11 mouse cellular contexts compared by ENCODE assay signal in genomic region chr11:119558870-119559610, GRCm38 (mm10). TPM values are rescaled to one million over a fixed set of nuclear protein-coding genes. Genes with fewer than 3 reads are reported as not detected.
DNase-seq lines count a peak whose midpoint lies in the region; ATAC-seq and TF ChIP-seq lines count a peak whose summit lies in the region.
"Had no signal": no experiment of that assay in that cellular context is flagged by ENCODE, and none has a peak within 500 bp of the region (broad histone marks: within the 10 kb centered on the region; RNA-seq: fewer than 3 reads in every experiment).

No protein-coding gene starts in this region.

- no peak for TF ChIP-seq POLR2A in kidney, adult 2 months (IDR thresholded peaks at IDR 0.05; ENCODE audit: low read depth, low read length)

- H3K4me2 ChIP-seq in kidney, embryonic 15.5 days, result peak overlapping the region; percentile 21; the same call in 1 of the 2 replicates
- H3K4me2 ChIP-seq in embryonic facial prominence, embryonic 13.5 days, result peak overlapping the region; percentile 36
- H3K4me2 ChIP-seq in neural tube, embryonic 14.5 days (ENCODE audit: low read depth, low read length), result peak overlapping the region; percentile 12; the same call in 1 of the 2 replicates

- H3K9me3 ChIP-seq in kidney, embryonic 15.5 days (replicated peaks), result no peaks in the 10 kb centered on the region
- H3K9me3 ChIP-seq in embryonic facial prominence, embryonic 13.5 days, result no peaks in the 10 kb centered on the region
- no peaks in the 10 kb centered on the region for H3K9me3 ChIP-seq in neural tube, embryonic 14.5 days (ENCODE audit: control insufficient read depth, low read length)
- H3K9me3 ChIP-seq: G1E had no signal

- H3K4me1 ChIP-seq in kidney, embryonic 15.5 days, result peaks cover 26% of the 10 kb centered on the region
- no peaks in the 10 kb centered on the region for H3K4me1 ChIP-seq in kidney, adult 2 months (ENCODE audit: control insufficient read depth, insufficient read depth, low read length)
- peaks cover 19% of the 10 kb centered on the region for H3K4me1 ChIP-seq in embryonic facial prominence, embryonic 13.5 days
- peaks cover 30% of the 10 kb centered on the region for H3K4me1 ChIP-seq in neural tube, embryonic 14.5 days (ENCODE audit: control insufficient read depth, insufficient read depth, low read length)

- no peaks in the 10 kb centered on the region for H3K36me3 ChIP-seq in kidney, embryonic 15.5 days
- H3K36me3 ChIP-seq in kidney, adult 2 months (ENCODE audit: control insufficient read depth, insufficient read depth, low read length), result no peaks in the 10 kb centered on the region
- no peaks in the 10 kb centered on the region for H3K36me3 ChIP-seq in embryonic facial prominence, embryonic 13.5 days
- H3K36me3 ChIP-seq in neural tube, embryonic 14.5 days (ENCODE audit: control insufficient read depth, insufficient read depth, low read length), result no peaks in the 10 kb centered on the region
- H3K36me3 ChIP-seq: G1E had no signal

- TF ChIP-seq CTCF in kidney, adult 2 months (conservative IDR thresholded peaks at IDR 0.05; ENCODE audit: insufficient read depth, insufficient read length, low read depth, low read length), result no peak

- H3K27ac ChIP-seq in kidney, embryonic 15.5 days, result no peak overlapping the region
- no peak overlapping the region for H3K27ac ChIP-seq in kidney, adult 2 months (ENCODE audit: insufficient read depth, low read depth, low read length)
- no peak overlapping the region for H3K27ac ChIP-seq in embryonic facial prominence, embryonic 13.5 days
- H3K27ac ChIP-seq in neural tube, embryonic 14.5 days (ENCODE audit: low read depth, low read length), result peak overlapping the region; percentile 89
- H3K27ac ChIP-seq: gastrocnemius, adult 2 months; left cerebral cortex, adult 2 months had no signal

- no peak overlapping the region for H3K9ac ChIP-seq in kidney, embryonic 15.5 days
- 0 out of 2 replicates have a peak overlapping the region, but pooled peaks have one; percentile 21 for H3K9ac ChIP-seq in embryonic facial prominence, embryonic 13.5 days
- peak overlapping the region; percentile 3; the same call in 1 of the 2 replicates for H3K9ac ChIP-seq in neural tube, embryonic 14.5 days (replicated peaks; ENCODE audit: low read depth, low read length)

- ATAC-seq in kidney, embryonic 15.5 days (replicated peaks; ENCODE audit: low FRiP score), result no peak
- ATAC-seq in embryonic facial prominence, embryonic 13.5 days (ENCODE audit: insufficient number of reproducible peaks, insufficient read depth, low FRiP score, low TSS enrichment, low read depth), result no peak; the same call in 1 of the 2 replicates
- ATAC-seq in neural tube, embryonic 14.5 days (ENCODE audit: low read depth), result peak; percentile 77

- no peak for DNase-seq in kidney, adult 2 months
- DNase-seq in hindlimb bud, embryonic 11.5 days (ENCODE audit: extremely low spot score, low read depth, low spot score), result peak; percentile 20
- DNase-seq in cerebellum, adult 11-12 months, result no peak
- DNase-seq in cerebellum, postnatal 14 days, result no peak
- no peak for DNase-seq in ovary, adult 18-20 months (ENCODE audit: low spot score)
- DNase-seq: gastrocnemius, adult 2 months had no signal

- WGBS in kidney, embryonic 15.5 days, result 19% methylated on average over 9 of the region's 9 CpGs
- WGBS in kidney, adult 2 months, result 33% methylated on average over 9 of the region's 9 CpGs
- WGBS in embryonic facial prominence, embryonic 13.5 days, result 10% methylated on average over 9 of the region's 9 CpGs
- WGBS in neural tube, embryonic 14.5 days, result 4% methylated on average over 9 of the region's 9 CpGs

- peaks cover 26% of the 10 kb centered on the region for H3K27me3 ChIP-seq in kidney, embryonic 15.5 days
- H3K27me3 ChIP-seq in kidney, adult 2 months (replicated peaks; ENCODE audit: control insufficient read depth, insufficient read depth, low read length), result no peaks in the 10 kb centered on the region; the same call in 1 of the 2 replicates
- peaks cover 40% of the 10 kb centered on the region for H3K27me3 ChIP-seq in embryonic facial prominence, embryonic 13.5 days
- H3K27me3 ChIP-seq in neural tube, embryonic 14.5 days (ENCODE audit: control insufficient read depth, insufficient read depth, low read length), result no peaks in the 10 kb centered on the region

- no peak overlapping the region for H3K4me3 ChIP-seq in kidney, embryonic 15.5 days (replicated peaks)
- H3K4me3 ChIP-seq in kidney, adult 2 months (ENCODE audit: insufficient read depth, low read depth, low read length), result no peak overlapping the region
- no peak overlapping the region for H3K4me3 ChIP-seq in embryonic facial prominence, embryonic 13.5 days
- no peak overlapping the region for H3K4me3 ChIP-seq in neural tube, embryonic 14.5 days (ENCODE audit: low read depth, low read length)
- H3K4me3 ChIP-seq: gastrocnemius, adult 2 months; left cerebral cortex, adult 2 months had no signal

RNA-seq across cellular contexts. Expression of gene Nptx1, which starts 11.5 kb away (rescaled TPM):
- polyA plus RNA-seq in kidney, embryonic 15.5 days (2015; fragmentation: Nextera tagmentation; extraction: Ambion mirVana), result 0.63 and 1.1 TPM in 2 replicates
- polyA plus RNA-seq in kidney, adult 2 months (2012; rRNA removed), result 0.08 and 0.10 TPM in 2 replicates
- 0.60 and 0.66 TPM in 2 replicates for polyA plus RNA-seq in embryonic facial prominence, embryonic 13.5 days (2015; fragmentation: Nextera tagmentation; extraction: Ambion mirVana)
- polyA plus RNA-seq in neural tube, embryonic 14.5 days (2014; fragmentation: Nextera tagmentation; extraction: Ambion mirVana), result 23.7 and 27.4 TPM in 2 replicates
- polyA plus RNA-seq: G1E had no signal

RNA-seq across cellular contexts. Expression of gene Rptor, which starts 43.7 kb away (rescaled TPM):
- 10.8 and 13.1 TPM in 2 replicates for polyA plus RNA-seq in kidney, embryonic 15.5 days (2015; fragmentation: Nextera tagmentation; extraction: Ambion mirVana)
- polyA plus RNA-seq in kidney, adult 2 months (2012; rRNA removed), result 20.7 and 23.4 TPM in 2 replicates
- polyA plus RNA-seq in embryonic facial prominence, embryonic 13.5 days (2015; fragmentation: Nextera tagmentation; extraction: Ambion mirVana), result 10.8 and 12.5 TPM in 2 replicates
- 12.1 and 13.4 TPM in 2 replicates for polyA plus RNA-seq in neural tube, embryonic 14.5 days (2014; fragmentation: Nextera tagmentation; extraction: Ambion mirVana)

Comparison
In these comparisons a context has a peak if more than half of its experiments do, and no peak if none do; other contexts are left out.
1. RNA of gene Nptx1, which starts 11.5 kb away (polyA plus RNA-seq): 23.7 to 27.4 TPM in neural tube, embryonic 14.5 days; 0.63 to 1.1 TPM in kidney, embryonic 15.5 days, 0.60 to 0.66 TPM in embryonic facial prominence, embryonic 13.5 days and 0.08 to 0.10 TPM in kidney, adult 2 months; every median in the first group is over 10 times any median in the second.
2. Peak in every context shown above with its lines, with median percentiles within 50 percentile points of each other: H3K4me2 ChIP-seq.